Mouse (Mus musculus): Measurements from ENCODE around the gene Akt1. TPM values are rescaled to one million over a fixed set of nuclear protein-coding genes. Genes with fewer than 3 reads are reported as not detected.
A peak's percentile ranks its signal among the peaks of the same experiment; 100 is the strongest.

The Akt1 gene
- total and polyA plus RNA-seq, 3 experiments = 66.6 to 144 (median 74.4) TPM

GRCm38 (mm10) chr12:112679027-112679996 is 4.6 kb upstream of the Akt1 start:
- H3K4me1 ChIP-seq (ENCODE audit: control insufficient read depth in 1 of 2, insufficient read depth in 2 of 2) = peaks cover 11 to 21% of the 10 kb centered on the region in 2 experiments
- peak overlapping the region; percentile 81 for H3K4me2 ChIP-seq (ENCODE audit: insufficient read depth, low read depth, poor library complexity, severe bottlenecking)
- in situ Hi-C loops (cut with MboI; ENCODE audit: low pct_ligation_motif_present, low pct_unique_long_range_greater_than_20kb, low sequenced_read_pairs) = no loop called here
- no peaks in the 10 kb centered on the region for H3K36me3 ChIP-seq (replicated peaks in 1 of 2; ENCODE audit: control insufficient read depth in 1 of 2, insufficient read depth in 1 of 2, low read length in 1 of 2)
- no peaks in the 10 kb centered on the region for H3K79me2 ChIP-seq (replicated peaks; ENCODE audit: control insufficient read depth, extremely low read depth, insufficient read depth, poor library complexity, severe bottlenecking)
- H3K9me3 ChIP-seq (replicated peaks; ENCODE audit: low read length) = peaks cover 3% of the 10 kb centered on the region
- peak overlapping the region; percentile 21 for H3K9ac ChIP-seq (ENCODE audit: insufficient read depth, low read depth)
- no peak overlapping the region for H3K27ac ChIP-seq (ENCODE audit: insufficient read depth, low read depth)
- dilution Hi-C loops (cut with MboI; ENCODE audit: extremely low pct_ligation_motif_present, extremely low pct_unique_long_range_greater_than_20kb, low sequenced_read_pairs) = no loop called here
- peak overlapping the region; percentile 23 to 78 (median 45) for H3K4me3 ChIP-seq (replicated peaks in 1 of 3; ENCODE audit: low read depth in 2 of 3, low read length in 2 of 3, poor library complexity in 1 of 3)
- peaks cover 81% of the 10 kb centered on the region for H3K27me3 ChIP-seq (replicated peaks)
- peak; percentile 64 for TF ChIP-seq NRF1 (IDR thresholded peaks at IDR 0.05; ENCODE audit: low read depth, low read length)
- no peak for TF ChIP-seq USF1 (IDR thresholded peaks at IDR 0.05; ENCODE audit: low read depth, low read length)
- DNase-seq (ENCODE audit: extremely low read depth) = no peak

GRCm38 (mm10) chr12:112678555-112679026 is 3.9 kb upstream of the Akt1 start, which contains the start of gene Zbtb42:
Gene Zbtb42 (plus strand): TSS chr12:112678828.
- peak within 1 kb of the TSS; percentile 23 to 78 (median 45) for H3K4me3 ChIP-seq (replicated peaks in 1 of 3; ENCODE audit: low read depth in 2 of 3, low read length in 2 of 3, poor library complexity in 1 of 3)
- TF ChIP-seq MYC (IDR thresholded peaks at IDR 0.05; ENCODE audit: low read depth, low read length) = no peak
- no peak for TF ChIP-seq ZKSCAN1 (IDR thresholded peaks at IDR 0.05; ENCODE audit: borderline replicate concordance, low read depth, low read length)
- TF ChIP-seq RAD21 (IDR thresholded peaks at IDR 0.05; ENCODE audit: low read depth, low read length) = no peak
- no peak for TF ChIP-seq NELFE (IDR thresholded peaks at IDR 0.05; ENCODE audit: low read depth, low read length)
- no peak for TF ChIP-seq ZNF384 (IDR thresholded peaks at IDR 0.05; ENCODE audit: low read depth, low read length)
- TF ChIP-seq JUND (conservative IDR thresholded peaks at IDR 0.05; ENCODE audit: low read depth, low read length) = no peak
- no peak for TF ChIP-seq SIN3A (IDR thresholded peaks at IDR 0.05; ENCODE audit: low read length)
- TF ChIP-seq MEF2A (IDR thresholded peaks at IDR 0.05; ENCODE audit: borderline replicate concordance, low read depth, low read length) = no peak
- TF ChIP-seq E2F4 (IDR thresholded peaks at IDR 0.05; ENCODE audit: insufficient replicate concordance, low read depth, low read length) = no peak
- TF ChIP-seq HCFC1 (IDR thresholded peaks at IDR 0.05; ENCODE audit: low read depth, low read length) = no peak
- TF ChIP-seq MAX (IDR thresholded peaks at IDR 0.05; ENCODE audit: low read length) = no peak
- TF ChIP-seq MAFK (IDR thresholded peaks at IDR 0.05; ENCODE audit: insufficient replicate concordance, low read length) = no peak
- no peak for TF ChIP-seq SMC3 (IDR thresholded peaks at IDR 0.05; ENCODE audit: low read depth, low read length)
- no peak for TF ChIP-seq MAZ (IDR thresholded peaks at IDR 0.05; ENCODE audit: low read depth, low read length)
- peaks cover 76% of the 10 kb centered on the region for H3K27me3 ChIP-seq (replicated peaks)
- H3K27ac ChIP-seq (ENCODE audit: insufficient read depth, low read depth) = no peak within 1 kb of the TSS
- peak within 1 kb of the TSS; percentile 21 for H3K9ac ChIP-seq (ENCODE audit: insufficient read depth, low read depth)
- peaks cover 11 to 21% of the 10 kb centered on the region in 2 experiments for H3K4me1 ChIP-seq (ENCODE audit: control insufficient read depth in 1 of 2, insufficient read depth in 2 of 2)
- no peak for DNase-seq (ENCODE audit: extremely low read depth)
- H3K79me2 ChIP-seq (replicated peaks; ENCODE audit: control insufficient read depth, extremely low read depth, insufficient read depth, poor library complexity, severe bottlenecking) = peaks cover 2% of the 10 kb centered on the region; the same call in 1 of the 2 replicates
- H3K4me2 ChIP-seq (ENCODE audit: insufficient read depth, low read depth, poor library complexity, severe bottlenecking) = peak within 1 kb of the TSS; percentile 81
- no peaks in the 10 kb centered on the region for H3K36me3 ChIP-seq (replicated peaks in 1 of 2; ENCODE audit: control insufficient read depth in 1 of 2, insufficient read depth in 1 of 2, low read length in 1 of 2)
- in situ Hi-C loops (cut with MboI; ENCODE audit: low pct_ligation_motif_present, low pct_unique_long_range_greater_than_20kb, low sequenced_read_pairs) (no loop called here), dilution Hi-C loops (cut with MboI; ENCODE audit: extremely low pct_ligation_motif_present, extremely low pct_unique_long_range_greater_than_20kb, low sequenced_read_pairs) (no loop called here)
- H3K9me3 ChIP-seq (replicated peaks; ENCODE audit: low read length) = peaks cover 3% of the 10 kb centered on the region

All from CH12.LX (cell line).